Mouse (Mus musculus) embryonic fibroblast, embryonic 13.5 days (primary cell): ENCODE data around the gene Fam219b. TPM values are rescaled to one million over a fixed set of nuclear protein-coding genes. Genes with fewer than 3 reads are reported as not detected.

ENCODE experiments used
- H3K27ac ChIP-seq: 2 replicates; pipeline ENCODE4 v1.5.1; 2012; ENCODE audit warnings: low read length, control low read depth, inconsistent platforms; ENCODE audit not compliant: insufficient read depth
- H3K4me1 ChIP-seq: 2 replicates; pipeline ENCODE4 v1.6.1; 2011; ENCODE audit warnings: low read length; ENCODE audit not compliant: control insufficient read depth, insufficient read depth
- H3K4me3 ChIP-seq: 2 replicates; pipeline ENCODE4 v1.5.1; 2011; ENCODE audit warnings: mild to moderate bottlenecking, control low read depth, low read length; ENCODE audit not compliant: insufficient read depth
- CTCF ChIP-seq: IDR thresholded peaks from 2 replicates; pipeline ENCODE4 v1.5.1; 2011; ENCODE audit warnings: mild to moderate bottlenecking, control low read depth, low read length, moderate library complexity, borderline replicate concordance; ENCODE audit not compliant: insufficient read depth
- POLR2A ChIP-seq: IDR thresholded peaks from 2 replicates; pipeline ENCODE4 v1.6.1; 2011; ENCODE audit warnings: low read depth, mild to moderate bottlenecking, control low read depth, low read length, moderate library complexity
- polyA plus RNA-seq: library from polyadenylated mRNA; stranded (reverse); fragments of >200 nt; gene quantifications from 2 replicates; pipeline ENCODE4 v1.2.4, GENCODE M21; 2011; ENCODE audit warnings: low read depth; ENCODE audit not compliant: missing spikeins, insufficient read length

Fam219b gene
- polyA plus RNA-seq, 1 experiment, result 13.0 TPM

- Histone ChIP-seq H3K4me3 (peak overlapping the region; percentile 6; the same call in 1 of the 2 replicates), H3K4me1 (peaks cover 13% of the 10 kb centered on the region), H3K27ac (no peak overlapping the region)
- TF ChIP-seq POLR2A, result no peak
- TF ChIP-seq CTCF, result 0 out of 2 replicates have a peak, but pooled peaks have one; percentile 6
Observed at GRCm38 (mm10) chr9:57504381-57504700, 33.0 kb upstream of the Fam219b start.

DNA sequence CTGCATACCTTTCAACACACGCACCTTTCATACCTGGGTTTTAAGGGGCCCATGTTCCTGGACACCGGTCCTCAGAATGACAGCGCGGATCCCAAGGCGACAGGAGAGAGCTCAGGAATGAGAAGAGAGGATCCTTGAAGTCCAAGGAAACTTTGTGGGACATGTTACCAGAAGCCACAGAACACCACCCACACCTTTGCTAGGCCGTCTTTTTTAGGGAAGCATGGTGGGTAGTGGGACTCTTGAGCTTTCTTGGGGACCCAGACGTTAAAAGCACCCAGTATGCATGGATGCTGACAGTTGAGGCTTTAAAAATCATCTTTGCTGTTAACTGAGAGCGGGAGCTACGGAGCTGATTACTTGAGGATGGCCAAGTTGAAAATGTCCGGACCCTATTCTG is 32.4 kb upstream of the Fam219b start:
- no peak overlapping the region for H3K4me3 ChIP-seq
- TF ChIP-seq POLR2A (no peak), CTCF (no peak)
- H3K4me1 ChIP-seq, result peaks cover 13% of the 10 kb centered on the region

DNA sequence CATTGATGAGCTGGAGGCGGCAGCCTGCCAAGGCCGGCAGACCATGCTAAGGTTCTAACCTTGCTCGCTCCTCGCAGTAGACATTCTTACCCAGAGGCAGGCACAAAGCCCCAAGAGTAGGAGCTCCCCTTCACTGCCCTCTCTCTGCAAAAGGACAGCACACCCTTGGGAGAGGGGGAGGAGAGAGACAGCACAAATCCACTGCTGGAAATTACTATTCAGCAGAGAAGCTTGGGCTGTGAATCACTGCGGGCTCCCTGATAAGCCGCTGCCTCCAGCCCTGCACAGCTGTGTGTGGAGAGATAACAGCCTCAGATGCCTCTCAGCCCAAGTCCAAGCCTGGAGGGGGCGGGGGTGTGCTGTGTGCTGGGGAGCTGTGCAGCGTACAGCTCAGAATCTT is 31.6 kb upstream of the Fam219b start:
- Histone ChIP-seq H3K4me1 (peaks cover 13% of the 10 kb centered on the region), H3K27ac (no peak overlapping the region), H3K4me3 (no peak overlapping the region)
- no peak for TF ChIP-seq CTCF
- TF ChIP-seq POLR2A, result no peak

More for the DNA sequence above, 32.4 kb upstream of the Fam219b start:
- no peak overlapping the region for H3K27ac ChIP-seq

DNA sequence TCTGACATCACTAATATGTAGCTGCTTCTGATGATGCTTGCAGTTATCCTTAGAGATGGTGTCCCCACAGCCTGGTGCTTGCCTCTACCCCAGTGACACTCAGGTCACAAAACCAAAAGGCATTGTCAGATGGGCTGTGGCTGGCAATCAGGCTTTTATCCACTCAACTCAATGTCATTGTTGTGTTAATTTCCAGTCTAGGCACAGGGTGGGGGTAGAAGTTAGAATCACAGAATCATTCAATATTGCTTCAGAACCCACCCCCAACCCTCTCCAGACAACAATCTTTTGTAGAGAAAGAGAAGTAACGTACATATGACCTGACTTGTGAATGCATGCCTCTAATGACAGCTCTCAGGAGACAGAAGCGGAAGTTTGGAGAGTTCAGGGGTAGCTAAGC is 26.8 kb upstream of the Fam219b start:
- Histone ChIP-seq H3K27ac (no peak overlapping the region), H3K4me3 (no peak overlapping the region), H3K4me1 (peaks cover 6% of the 10 kb centered on the region; the same call in 1 of the 2 replicates)
- no peak for TF ChIP-seq POLR2A
- TF ChIP-seq CTCF, result no peak

- Histone ChIP-seq H3K27ac (no peak overlapping the region), H3K4me1 (no peaks in the 10 kb centered on the region), H3K4me3 (no peak overlapping the region)
- TF ChIP-seq POLR2A (no peak), CTCF (no peak)
Observed at GRCm38 (mm10) chr9:57517113-57517512, 20.2 kb upstream of the Fam219b start.

DNA sequence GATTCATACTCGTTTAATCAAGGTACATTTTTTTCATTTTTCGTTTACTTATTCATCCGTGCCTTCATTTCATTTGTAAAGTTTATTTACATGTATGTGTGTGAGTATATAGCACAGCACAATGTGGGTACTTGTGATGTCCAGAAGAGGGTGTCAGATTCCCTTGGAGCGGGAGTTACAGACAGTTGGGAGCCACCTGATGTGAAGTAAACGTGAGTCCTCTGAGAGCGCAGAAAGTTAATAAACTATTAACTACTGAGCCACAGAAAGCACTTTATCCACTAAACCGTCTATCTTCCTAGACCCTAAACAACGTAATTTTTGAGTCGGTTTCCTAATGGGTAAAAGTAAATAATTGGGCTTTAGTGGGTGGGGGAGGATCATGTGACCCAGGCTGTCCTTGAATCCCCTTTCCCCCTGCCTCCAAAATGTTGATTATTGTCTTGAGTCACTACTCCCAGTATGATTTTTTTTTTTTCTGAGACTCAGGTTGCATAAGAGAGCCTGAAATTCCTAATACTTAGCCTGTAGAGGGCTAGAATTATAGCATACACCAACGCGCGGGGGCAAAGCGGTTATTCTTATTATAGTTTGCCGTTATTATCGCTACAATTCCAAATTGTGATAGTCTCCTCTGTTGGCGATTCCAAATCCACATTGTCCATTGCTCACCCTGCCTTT is 16.8 kb upstream of the Fam219b start:
- peak overlapping the region; percentile 49; the same call in 1 of the 2 replicates for H3K27ac ChIP-seq
- H3K4me3 ChIP-seq, result peak overlapping the region; percentile 53
- peaks cover 5% of the 10 kb centered on the region; the same call in 1 of the 2 replicates for H3K4me1 ChIP-seq
- TF ChIP-seq POLR2A (no peak), CTCF (no peak)

GRCm38 (mm10) chr9:57521056-57521911 is 16.0 kb upstream of the Fam219b start, which contains the start of gene Cox5a:
Cox5a (plus strand) TSS chr9:57521274.
- Histone ChIP-seq H3K4me1 (peaks cover 11% of the 10 kb centered on the region; the same call in 1 of the 2 replicates), H3K4me3 (peak within 1 kb of the TSS; percentile 99), H3K27ac (peak within 1 kb of the TSS; percentile 70)
- peak; percentile 99 for TF ChIP-seq POLR2A
- no peak for TF ChIP-seq CTCF

- TF ChIP-seq CTCF, result no peak
- no peak for TF ChIP-seq POLR2A
- Histone ChIP-seq H3K27ac (no peak overlapping the region; the same call in 1 of the 2 replicates), H3K4me1 (peaks cover 11% of the 10 kb centered on the region; the same call in 1 of the 2 replicates), H3K4me3 (peak overlapping the region; percentile 99)
Observed at GRCm38 (mm10) chr9:57522114-57522860, 15.0 kb upstream of the Fam219b start.

GRCm38 (mm10) chr9:57522861-57523246 is 14.5 kb upstream of the Fam219b start:
- Histone ChIP-seq H3K27ac (no peak overlapping the region), H3K4me3 (peak overlapping the region; percentile 99), H3K4me1 (peaks cover 11% of the 10 kb centered on the region; the same call in 1 of the 2 replicates)
- TF ChIP-seq CTCF (no peak), POLR2A (no peak)
